Mouse (Mus musculus) kidney, adult 2 months (tissue): ENCODE data around the gene Arl14ep. TPM values are rescaled to one million over a fixed set of nuclear protein-coding genes. Genes with fewer than 3 reads are reported as not detected.
A peak's percentile ranks its signal among the peaks of the same experiment; 100 is the strongest.

Experiments
- DNase-seq: peaks from one replicate; pipeline ENCODE4 v3.0.0; 2021
- H3K27ac ChIP-seq: fragments of 200-500 bp; 2 replicates; pipeline ENCODE4 v1.5.1; 2012; ENCODE audit warnings: low read depth, low read length, control low read depth, inconsistent platforms; ENCODE audit not compliant: insufficient read depth
- H3K27me3 ChIP-seq: fragments of 200-500 bp; replicated peaks from 2 replicates; pipeline ENCODE4 v1.6.1; 2012; ENCODE audit warnings: mild to moderate bottlenecking, moderate library complexity, low read length, inconsistent platforms; ENCODE audit not compliant: control insufficient read depth, insufficient read depth
- H3K36me3 ChIP-seq: fragments of 200-500 bp; 2 replicates; pipeline ENCODE4 v1.6.1; 2012; ENCODE audit warnings: mild to moderate bottlenecking, moderate library complexity, low read length, inconsistent platforms; ENCODE audit not compliant: control insufficient read depth, insufficient read depth
- H3K4me1 ChIP-seq: fragments of 200-500 bp; 2 replicates; pipeline ENCODE4 v1.6.1; 2011; ENCODE audit warnings: low read length; ENCODE audit not compliant: control insufficient read depth, insufficient read depth
- H3K4me3 ChIP-seq: fragments of 200-500 bp; 2 replicates; pipeline ENCODE4 v1.5.1; 2011; ENCODE audit warnings: mild to moderate bottlenecking, low read depth, low read length, control low read depth; ENCODE audit not compliant: insufficient read depth
- CTCF ChIP-seq: fragments of 200-500 bp; conservative IDR thresholded peaks from 2 replicates; pipeline ENCODE4 v1.5.1; 2011; ENCODE audit warnings: low read depth, mild to moderate bottlenecking, control low read depth, low read length, moderate library complexity, mixed read lengths; ENCODE audit not compliant: insufficient read depth, insufficient read length
- POLR2A ChIP-seq: fragments of 200-500 bp; IDR thresholded peaks from one replicate; pipeline ENCODE4 v1.6.1; 2011; ENCODE audit warnings: low read depth, low read length, control low read depth
- WGBS: fragments of 180-500 bp; shearing (Covaris S2); methylation state at CpG from one replicate; pipeline ENCODE4 v1.1.7; 2018; 5-methylcytosine and 5-hydroxymethylcytosine counted together
- polyA plus RNA-seq: library from polyadenylated mRNA; depleted of rRNA; stranded (reverse); fragments of >200 nt; gene quantifications from 2 replicates; pipeline ENCODE4 v1.2.3, GENCODE M21; 2012

Arl14ep gene
- polyA plus RNA-seq, 1 experiment, result 6.7 TPM

DNA sequence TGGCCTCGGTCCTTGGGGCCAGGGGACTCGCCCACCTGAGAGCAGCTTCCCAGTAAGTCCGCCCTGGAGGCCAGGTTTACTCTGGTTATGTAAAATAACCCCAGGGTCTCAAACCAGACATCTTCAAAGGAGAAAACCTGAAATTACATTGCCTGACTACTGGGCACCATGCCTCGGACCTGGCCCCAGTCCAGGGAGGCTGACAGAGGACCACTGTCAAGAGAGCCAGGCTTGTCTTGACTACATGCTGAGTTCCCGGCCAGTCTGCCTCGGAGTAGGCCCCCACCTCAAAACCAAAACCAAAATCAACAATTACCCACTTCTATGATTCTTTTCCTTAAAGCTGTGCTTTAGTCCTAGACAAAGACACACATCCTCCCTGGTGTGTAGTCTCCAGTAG, 5.9 kb downstream of the Arl14ep start:
- no peak overlapping the region for H3K4me3 ChIP-seq
- DNase-seq, result no peak
- WGBS, result 84% methylated on average over 6 of the region's 6 CpGs
- TF ChIP-seq POLR2A, result no peak
- no peak for TF ChIP-seq CTCF
- H3K27ac ChIP-seq, result no peak overlapping the region
- no peaks in the 10 kb centered on the region for H3K27me3 ChIP-seq
- H3K36me3 ChIP-seq, result peaks cover 6% of the 10 kb centered on the region
- no peaks in the 10 kb centered on the region for H3K4me1 ChIP-seq

DNA sequence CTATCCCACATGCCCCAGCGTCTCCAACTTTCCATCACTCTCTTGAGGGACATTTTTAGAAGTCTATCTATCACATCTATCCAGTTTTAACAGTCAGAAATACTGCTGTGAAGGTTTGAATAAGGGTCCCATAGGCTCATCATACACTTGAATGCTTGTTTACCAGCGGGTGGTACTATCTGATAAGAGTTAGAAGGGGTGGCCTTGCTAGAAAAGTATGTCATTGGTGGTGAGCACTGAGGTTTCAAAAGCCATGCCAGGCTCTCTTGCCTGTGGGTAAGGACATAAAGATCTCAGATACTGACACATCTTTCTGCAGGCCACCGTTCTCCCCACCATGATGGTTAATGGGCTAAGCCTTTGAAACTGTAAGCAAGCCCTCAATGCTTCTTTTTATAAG, 10.7 kb downstream of the Arl14ep start:
- Histone ChIP-seq H3K27me3 (no peaks in the 10 kb centered on the region), H3K36me3 (peaks cover 6% of the 10 kb centered on the region), H3K27ac (no peak overlapping the region), H3K4me1 (peaks cover 20% of the 10 kb centered on the region), H3K4me3 (no peak overlapping the region)
- DNase-seq, result no peak
- TF ChIP-seq POLR2A, result no peak
- no peak for TF ChIP-seq CTCF
- 88% methylated on average over 3 of the region's 3 CpGs for WGBS

DNA sequence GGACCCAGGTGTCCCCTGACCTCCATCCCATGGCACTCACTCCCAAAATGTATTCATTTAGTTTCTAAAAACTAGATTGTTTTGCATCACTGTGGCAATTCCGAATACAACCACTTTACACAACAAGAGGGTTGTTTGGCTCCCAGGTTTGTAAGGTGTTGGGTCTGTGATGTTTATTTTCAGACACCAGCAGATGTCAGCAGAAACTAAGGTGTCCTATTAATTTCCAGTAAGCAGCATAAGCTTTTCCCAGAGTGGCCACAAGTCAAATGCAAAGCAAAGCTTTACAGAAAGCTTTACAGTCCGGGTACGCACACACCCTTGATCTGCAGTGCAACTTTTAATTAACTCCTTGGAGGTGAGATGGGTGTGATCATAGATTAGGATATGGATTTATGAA, 12.6 kb downstream of the Arl14ep start:
- no peak overlapping the region for H3K27ac ChIP-seq
- no peak for TF ChIP-seq POLR2A
- TF ChIP-seq CTCF, result no peak
- no peaks in the 10 kb centered on the region for H3K27me3 ChIP-seq
- DNase-seq, result peak; percentile 21
- no peak overlapping the region for H3K4me3 ChIP-seq
- H3K36me3 ChIP-seq, result peaks cover 4% of the 10 kb centered on the region
- 71% methylated on average over 3 of the region's 3 CpGs for WGBS
- peaks cover 20% of the 10 kb centered on the region for H3K4me1 ChIP-seq

DNA sequence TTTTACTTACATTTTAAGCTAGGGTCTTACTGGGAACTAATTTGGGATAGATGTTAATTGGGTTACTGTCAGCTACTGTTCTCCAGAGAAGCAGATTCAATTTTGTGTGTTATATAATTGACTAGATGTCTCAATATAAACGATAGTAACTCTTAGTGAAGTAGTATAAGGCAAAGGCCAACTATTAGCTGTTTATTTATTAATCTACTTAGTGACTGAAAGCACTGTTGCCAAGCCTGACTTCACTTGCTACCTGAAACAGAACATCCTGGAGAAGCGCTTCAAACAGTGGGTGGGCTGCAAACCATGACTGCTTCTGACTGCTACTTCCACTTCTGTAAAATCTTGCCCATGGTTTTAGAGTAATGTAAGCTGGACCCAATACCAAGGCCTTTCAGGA, 13.2 kb downstream of the Arl14ep start:
- Histone ChIP-seq H3K4me3 (no peak overlapping the region), H3K36me3 (peaks cover 4% of the 10 kb centered on the region), H3K4me1 (peaks cover 20% of the 10 kb centered on the region), H3K27me3 (no peaks in the 10 kb centered on the region), H3K27ac (no peak overlapping the region)
- TF ChIP-seq CTCF (no peak), POLR2A (no peak)
- DNase-seq, result peak; percentile 48
- WGBS, result 45% methylated on average over 2 of the region's 2 CpGs

DNA sequence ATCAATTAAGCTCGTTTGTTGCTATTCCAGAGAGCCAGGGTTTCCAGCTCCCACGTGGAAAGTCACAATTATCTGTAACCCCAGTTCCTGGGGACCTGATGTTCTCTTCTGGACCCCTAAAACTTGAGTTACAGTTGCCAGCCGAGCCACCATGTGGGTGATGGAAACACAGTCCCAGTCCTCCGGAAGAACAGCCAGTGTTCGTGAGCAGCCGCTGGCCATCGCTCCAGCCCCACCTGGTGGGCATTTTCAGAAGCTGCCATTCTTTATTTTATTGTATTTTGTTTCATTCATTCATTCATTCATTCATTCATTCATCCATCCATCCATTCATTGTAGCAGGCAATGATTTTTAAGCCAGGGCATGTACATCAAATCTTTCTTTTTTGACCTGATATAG, 14.0 kb downstream of the Arl14ep start:
- H3K27me3 ChIP-seq, result no peaks in the 10 kb centered on the region
- H3K36me3 ChIP-seq, result peaks cover 4% of the 10 kb centered on the region
- peaks cover 20% of the 10 kb centered on the region for H3K4me1 ChIP-seq
- 51% methylated on average over 7 of the region's 7 CpGs for WGBS
- no peak overlapping the region for H3K27ac ChIP-seq
- no peak overlapping the region for H3K4me3 ChIP-seq
- no peak for TF ChIP-seq POLR2A
- peak; percentile 38 for TF ChIP-seq CTCF
- DNase-seq, result no peak

- TF ChIP-seq POLR2A (no peak), CTCF (no peak)
- 44% methylated on average over 5 of the region's 5 CpGs for WGBS
- H3K27ac ChIP-seq, result peak overlapping the region; percentile 41
These were observed 14.8 kb downstream of the Arl14ep start for GRCm38 (mm10) chr2:106959380-106959779.

GRCm38 (mm10) chr2:106958916-106959315, 15.3 kb downstream of the Arl14ep start:
- Histone ChIP-seq H3K36me3 (no peaks in the 10 kb centered on the region; the same call in 1 of the 2 replicates), H3K4me1 (peaks cover 20% of the 10 kb centered on the region), H3K4me3 (no peak overlapping the region), H3K27me3 (no peaks in the 10 kb centered on the region), H3K27ac (peak overlapping the region; percentile 41; the same call in 1 of the 2 replicates)
- TF ChIP-seq CTCF (no peak), POLR2A (no peak)
- WGBS, result 41% methylated on average over 6 of the region's 6 CpGs
- peak; percentile 83 for DNase-seq

More at GRCm38 (mm10) chr2:106959380-106959779, 14.8 kb downstream of the Arl14ep start:
- H3K4me1 ChIP-seq, result peaks cover 20% of the 10 kb centered on the region
- no peak overlapping the region for H3K4me3 ChIP-seq
- no peaks in the 10 kb centered on the region for H3K27me3 ChIP-seq
- no peaks in the 10 kb centered on the region; the same call in 1 of the 2 replicates for H3K36me3 ChIP-seq
- peak; percentile 38 for DNase-seq
